In genomic region chr2:75985124-75985523, GRCm38 (mm10) we compare ENCODE assay signal across 7 mouse cellular contexts. TPM values are rescaled to one million over a fixed set of nuclear protein-coding genes. Genes with fewer than 3 reads are reported as not detected.
DNase-seq lines count a peak whose midpoint lies in the region; ATAC-seq and TF ChIP-seq lines count a peak whose summit lies in the region.

No protein-coding gene starts in this region.

- H3K4me1 ChIP-seq in MEL (ENCODE audit: control insufficient read depth in 1 of 2, insufficient read depth in 2 of 2, low read length in 2 of 2), result no peaks in the 10 kb centered on the region
- H3K4me1 ChIP-seq in forebrain, embryonic 12.5 days, result peaks cover 16% of the 10 kb centered on the region; the same call in 1 of the 2 replicates

- 4% methylated on average over 2 of the region's 2 CpGs for WGBS in forebrain, embryonic 12.5 days

- H3K79me2 ChIP-seq in MEL (ENCODE audit: control insufficient read depth, insufficient read depth, low read length, poor library complexity), result no peaks in the 10 kb centered on the region

- H3K27me3 ChIP-seq in MEL (ENCODE audit: control insufficient read depth in 1 of 2, insufficient read depth in 2 of 2, low read length in 2 of 2), result no peaks in the 10 kb centered on the region
- H3K27me3 ChIP-seq in forebrain, embryonic 12.5 days, result no peaks in the 10 kb centered on the region

- no peak for TF ChIP-seq POLR2A in MEL (IDR thresholded peaks at IDR 0.05; ENCODE audit: control insufficient read depth in 1 of 2, insufficient read depth in 1 of 2, low read depth in 1 of 2, low read length in 2 of 2, poor library complexity in 1 of 2)

- no peak overlapping the region for H3K9ac ChIP-seq in MEL (ENCODE audit: control insufficient read depth, low read depth, low read length, poor library complexity, severe bottlenecking)
- H3K9ac ChIP-seq in forebrain, embryonic 12.5 days, result no peak overlapping the region

- H3K9me3 ChIP-seq in MEL (replicated peaks; ENCODE audit: insufficient read depth, low read length), result no peaks in the 10 kb centered on the region
- H3K9me3 ChIP-seq in forebrain, embryonic 12.5 days, result no peaks in the 10 kb centered on the region

- H3K27ac ChIP-seq in MEL (ENCODE audit: control insufficient read depth, low read depth, low read length), result no peak overlapping the region
- H3K27ac ChIP-seq in forebrain, embryonic 12.5 days, result no peak overlapping the region

- no peak overlapping the region for H3K4me2 ChIP-seq in forebrain, embryonic 12.5 days

- ATAC-seq in forebrain, embryonic 12.5 days (ENCODE audit: low FRiP score), result peak; percentile 79
- ATAC-seq in megakaryocyte progenitor cell, adult 5-6 weeks (replicated peaks; ENCODE audit: poor library complexity), result peak; percentile 87

- peak; percentile 51 for TF ChIP-seq RAD21 in MEL (IDR thresholded peaks at IDR 0.05; ENCODE audit: low read depth, low read length)

- TF ChIP-seq EP300 in MEL (IDR thresholded peaks at IDR 0.05; ENCODE audit: low read depth in 1 of 2, low read length in 2 of 2), result no peak

- DNase-seq in MEL (ENCODE audit: low read depth, low spot score), result peak; percentile 79
- DNase-seq in brain, adult 2 months (ENCODE audit: low read depth, low spot score), result peak; percentile 89
- DNase-seq in induced T-regulatory cell, adult 2 months (ENCODE audit: low read depth), result peak; percentile 74
- DNase-seq in left cerebral cortex, adult 18-20 months (ENCODE audit: low spot score in 2 of 2), result peak; percentile 52 to 69
- DNase-seq in right cerebral cortex, postnatal 14 days, result peak; percentile 39

- TF ChIP-seq CTCF in MEL (IDR thresholded peaks at IDR 0.05 in 2 of 3, conservative IDR thresholded peaks at IDR 0.05 in 1 of 3; ENCODE audit: control insufficient read depth in 1 of 3, insufficient read depth in 1 of 3, low read depth in 2 of 3, low read length in 3 of 3, poor library complexity in 1 of 3, severe bottlenecking in 1 of 3), result peak in 2 of 3 experiments; percentile 69 to 76

- no peak overlapping the region for H3K4me3 ChIP-seq in MEL (ENCODE audit: control insufficient read depth in 1 of 2, insufficient read depth in 1 of 2, low read depth in 2 of 2, low read length in 2 of 2)
- no peak overlapping the region for H3K4me3 ChIP-seq in forebrain, embryonic 12.5 days (replicated peaks)

- no peaks in the 10 kb centered on the region for H3K36me3 ChIP-seq in MEL (ENCODE audit: control insufficient read depth in 1 of 2, insufficient read depth in 2 of 2, low read length in 2 of 2)
- no peaks in the 10 kb centered on the region for H3K36me3 ChIP-seq in forebrain, embryonic 12.5 days (replicated peaks)

TF ChIP-seq in MEL, 35 proteins besides CTCF, POLR2A, EP300 and RAD21:
- TF ChIP-seq ETS1 (IDR thresholded peaks at IDR 0.05; ENCODE audit: low read depth, low read length) (no peak), SIN3A (IDR thresholded peaks at IDR 0.05; ENCODE audit: low read length) (no peak), ZC3H11A (IDR thresholded peaks at IDR 0.05; ENCODE audit: low read depth, low read length) (peak; percentile 11; the same call in 1 of the 2 replicates), SMC3 (IDR thresholded peaks at IDR 0.05; ENCODE audit: low read depth, low read length) (peak; percentile 66)

RNA-seq across cellular contexts. Expression of gene Ttc30a1, which starts 3.4 kb away (rescaled TPM):
- total RNA-seq in MEL (2012; rRNA removed), result not detected in 2 replicates
- not detected for polyA plus RNA-seq in MEL (2012; ENCODE audit: insufficient read depth in 1 of 2, insufficient read length in 2 of 2, low read depth in 1 of 2, low replicate concordance in 2 of 2, missing spikeins in 1 of 2)
- 8.9 and 10.0 TPM in 2 replicates for polyA plus RNA-seq in forebrain, embryonic 12.5 days (2016; fragmentation: Nextera tagmentation; extraction: Ambion mirVana)
- total RNA-seq in left cerebral cortex, adult 18-20 months (2021), result 1 to 10 TPM; 2.4 to 2.5 TPM
- total RNA-seq in megakaryocyte progenitor cell, adult 5-6 weeks (2015), result 4.0 and 4.3 TPM in 2 replicates
- total RNA-seq in megakaryocyte progenitor cell, adult 5-6 weeks (2017), result 3.6 and 3.7 TPM in 2 replicates

RNA-seq across cellular contexts. Expression of gene Ttc30a2, which starts 7.2 kb away (rescaled TPM):
- total RNA-seq in MEL (2012; rRNA removed), result not detected in 2 replicates
- not detected for polyA plus RNA-seq in MEL (2012; ENCODE audit: insufficient read depth in 1 of 2, insufficient read length in 2 of 2, low read depth in 1 of 2, low replicate concordance in 2 of 2, missing spikeins in 1 of 2)
- polyA plus RNA-seq in forebrain, embryonic 12.5 days (2016; fragmentation: Nextera tagmentation; extraction: Ambion mirVana), result 0.46 and 0.50 TPM in 2 replicates
- total RNA-seq in left cerebral cortex, adult 18-20 months (2021), result under 1 TPM; 0.37 to 0.49 TPM
- total RNA-seq in megakaryocyte progenitor cell, adult 5-6 weeks (2015), result not detected in 2 replicates
- 0.10 TPM in 1 of 2 replicates, not detected in the other for total RNA-seq in megakaryocyte progenitor cell, adult 5-6 weeks (2017)

RNA-seq across cellular contexts. Expression of gene Ttc30b, which starts 46.7 kb away (rescaled TPM):
- total RNA-seq in MEL (2012; rRNA removed), result not detected in 2 replicates
- not detected for polyA plus RNA-seq in MEL (2012; ENCODE audit: insufficient read depth in 1 of 2, insufficient read length in 2 of 2, low read depth in 1 of 2, low replicate concordance in 2 of 2, missing spikeins in 1 of 2)
- 7.5 and 7.8 TPM in 2 replicates for polyA plus RNA-seq in forebrain, embryonic 12.5 days (2016; fragmentation: Nextera tagmentation; extraction: Ambion mirVana)
- 10 to 100 TPM; 11.1 to 12.4 TPM for total RNA-seq in left cerebral cortex, adult 18-20 months (2021)
- total RNA-seq in megakaryocyte progenitor cell, adult 5-6 weeks (2015), result 2.1 and 3.2 TPM in 2 replicates
- total RNA-seq in megakaryocyte progenitor cell, adult 5-6 weeks (2017), result 1.7 and 2.3 TPM in 2 replicates

Comparison
In these comparisons a context has a peak if more than half of its experiments do, and no peak if none do; other contexts are left out.
1. DNase-seq: peak in every context shown above with its lines; median percentile 89 in brain, adult 2 months; 79 in MEL; 74 in induced T-regulatory cell, adult 2 months; 60 in left cerebral cortex, adult 18-20 months; 39 in right cerebral cortex, postnatal 14 days.